Mouse (Mus musculus) frontal cortex, postnatal 14 days (tissue): ENCODE data around the gene Calm3.

Experiments
- DNase-seq, 2 experiments: peaks; one replicate each; pipeline ENCODE4 v3.0.0; 2022; ENCODE audit warnings: low spot score in 2 of 2

The Calm3 gene

DNA sequence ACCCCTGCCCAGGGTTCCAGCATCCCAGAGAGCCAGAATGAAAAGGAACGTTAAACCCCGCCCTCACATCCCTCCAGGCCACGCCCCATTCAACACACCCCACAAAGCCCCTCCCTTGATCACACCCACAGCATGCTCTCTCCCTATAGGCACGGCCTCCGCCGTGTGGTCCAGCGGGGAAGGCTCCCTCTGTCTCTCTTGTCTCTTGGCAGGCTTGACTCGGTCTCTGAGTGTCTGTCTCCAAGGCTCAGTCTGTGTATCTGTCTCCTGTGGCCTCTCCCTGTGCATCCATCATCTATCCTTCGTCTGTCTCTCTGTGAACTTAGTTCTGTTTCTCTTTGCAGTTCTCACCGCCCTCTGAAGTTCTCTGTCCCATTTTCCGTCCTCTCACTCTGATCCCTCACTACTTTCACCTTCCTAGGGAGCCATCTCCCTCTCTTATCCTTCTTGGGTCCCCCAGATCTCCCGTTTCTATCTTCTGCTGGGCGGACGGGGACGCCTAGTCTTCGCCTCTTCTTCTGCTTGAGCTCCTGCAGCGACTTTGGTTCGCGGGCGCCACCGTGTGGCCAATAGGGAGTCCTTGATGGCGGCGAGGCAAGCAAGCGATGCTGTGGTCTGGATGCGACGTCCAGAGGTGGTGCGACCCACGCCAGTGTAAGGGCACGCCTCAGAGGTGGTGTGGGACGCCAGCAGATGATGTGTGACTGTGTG is 32.1 kb downstream of the Calm3 start, which contains the start of gene Gng8:
Gng8 (plus strand) TSS at position 146 of the 711 bp plus-strand sequence.
- DNase-seq = peak; percentile 61 to 83

DNA sequence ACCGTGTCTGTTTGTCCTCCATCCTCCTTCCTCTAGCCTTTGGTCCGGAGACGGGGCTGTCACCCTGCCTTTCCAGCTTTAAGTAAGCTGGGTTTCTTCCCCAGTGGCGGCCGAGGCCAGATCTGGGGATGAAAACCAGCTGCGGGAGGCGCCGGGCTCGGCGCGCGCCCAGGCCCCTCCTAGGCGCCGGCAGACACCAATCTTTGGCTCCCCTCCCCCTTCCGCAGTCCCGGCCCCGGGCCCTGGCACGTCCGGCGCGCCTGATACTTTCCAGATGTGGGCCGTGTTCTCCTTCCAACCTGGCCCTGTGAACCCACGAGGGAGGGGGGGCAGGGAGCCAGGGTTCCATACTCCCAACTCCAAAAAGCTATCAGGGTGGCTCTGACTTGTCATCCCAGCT is 33.0 kb downstream of the Calm3 start:
- no peak for DNase-seq

DNA sequence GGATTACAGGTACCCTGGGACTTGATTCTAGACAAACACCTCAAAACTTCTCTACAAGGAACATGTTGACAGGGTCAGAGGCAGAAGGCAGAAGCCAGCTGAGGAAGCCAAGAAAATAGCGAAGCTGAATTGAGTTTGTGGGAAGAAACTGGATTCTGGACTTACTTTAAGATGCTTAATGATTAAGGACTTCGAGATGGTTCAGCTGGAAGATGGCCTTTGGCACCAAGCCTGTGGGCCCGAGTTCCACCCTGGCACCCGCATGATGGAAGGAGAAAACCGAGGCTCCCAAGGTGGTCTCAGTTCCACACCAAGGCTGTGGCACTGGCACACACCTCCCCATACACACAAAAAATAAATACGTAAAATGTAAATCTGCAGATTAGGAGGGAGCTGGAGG is 33.4 kb downstream of the Calm3 start:
- DNase-seq = no peak

DNA sequence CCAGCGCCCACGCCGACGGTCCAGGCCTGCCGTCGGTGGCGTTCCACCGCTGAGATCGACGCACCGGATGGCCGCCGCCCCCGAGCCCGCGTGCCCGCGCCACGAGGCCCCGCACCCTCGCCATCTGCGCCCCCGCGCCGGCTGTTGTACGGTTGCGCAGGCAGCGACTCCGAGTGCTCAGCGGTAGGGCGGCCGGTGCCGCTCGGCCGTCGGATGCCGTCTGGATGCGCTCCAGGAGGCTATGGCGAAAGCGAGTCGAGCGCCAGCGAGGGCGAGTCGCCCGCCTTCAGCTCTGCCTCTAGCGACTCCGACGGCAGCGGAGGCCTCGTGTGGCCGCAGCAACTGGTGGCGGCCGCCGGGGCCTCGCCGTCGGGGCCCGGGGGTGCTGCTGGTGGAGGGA is 38.0 kb downstream of the Calm3 start:
- no peak for DNase-seq

DNA sequence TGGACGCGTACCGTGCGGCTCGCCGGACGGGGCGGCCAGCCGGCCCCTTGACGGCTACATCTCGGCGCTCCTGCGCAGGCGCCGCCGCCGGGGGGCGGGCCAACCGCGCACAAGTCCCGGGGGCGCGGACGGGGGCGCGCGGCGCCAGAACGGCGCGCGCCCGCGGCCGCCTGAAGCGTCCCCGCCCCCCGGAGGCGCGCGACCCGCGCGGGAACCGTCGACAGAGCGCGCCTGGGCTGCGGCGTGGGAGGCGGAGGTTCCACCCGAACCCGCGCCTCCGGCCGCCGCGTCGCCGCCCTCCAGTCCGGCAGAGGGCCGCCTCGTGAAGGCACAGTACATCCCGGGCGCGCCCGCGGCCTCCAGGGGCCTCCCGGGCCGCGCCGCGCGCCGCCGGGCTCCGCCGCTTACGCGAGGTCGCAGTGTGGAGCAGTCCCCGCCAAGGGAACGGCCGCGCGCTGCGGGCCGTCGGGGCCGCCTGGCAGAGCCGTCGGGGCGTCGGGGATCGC is 38.6 kb downstream of the Calm3 start:
- no peak for DNase-seq

DNA sequence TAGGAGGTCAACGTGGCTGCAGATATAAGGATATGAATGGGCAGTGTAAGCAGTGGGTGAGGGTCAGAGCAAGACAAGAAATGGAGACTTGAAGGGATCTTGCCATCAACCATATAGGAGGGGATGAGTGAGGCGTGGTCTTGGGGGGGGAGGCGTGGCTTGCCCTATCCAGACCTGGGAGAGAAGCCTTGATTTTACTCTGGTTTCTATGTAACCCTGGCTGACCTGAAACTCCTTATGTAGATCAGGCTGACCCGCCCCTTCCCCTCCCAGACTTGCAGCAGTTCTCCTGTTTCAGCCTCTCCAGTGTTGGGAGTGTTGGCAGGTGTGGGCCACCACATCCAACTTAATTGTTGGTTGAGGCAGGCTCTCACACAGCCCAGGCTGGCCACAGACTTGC is 39.6 kb downstream of the Calm3 start:
- no peak for DNase-seq

DNA sequence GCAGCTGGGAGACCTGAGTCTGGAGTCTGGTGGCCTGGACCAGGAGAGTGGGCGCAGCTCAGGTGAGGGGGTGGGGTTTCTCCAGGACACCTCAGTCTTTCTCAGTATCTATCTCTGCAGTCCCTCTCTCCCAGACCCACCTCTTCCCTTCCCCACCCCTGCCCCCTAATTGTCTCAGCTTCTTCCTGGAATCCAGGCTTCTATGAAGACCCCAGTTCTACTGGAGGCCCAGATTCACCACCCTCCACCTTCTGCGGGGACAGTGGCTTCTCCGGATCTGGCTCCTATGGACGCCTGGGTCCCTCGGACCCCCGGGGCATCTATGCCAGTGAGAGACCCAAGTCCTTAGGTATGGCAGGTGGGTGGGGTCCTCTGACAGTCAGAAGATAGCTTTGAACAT is 40.8 kb downstream of the Calm3 start:
- no peak for DNase-seq

DNA sequence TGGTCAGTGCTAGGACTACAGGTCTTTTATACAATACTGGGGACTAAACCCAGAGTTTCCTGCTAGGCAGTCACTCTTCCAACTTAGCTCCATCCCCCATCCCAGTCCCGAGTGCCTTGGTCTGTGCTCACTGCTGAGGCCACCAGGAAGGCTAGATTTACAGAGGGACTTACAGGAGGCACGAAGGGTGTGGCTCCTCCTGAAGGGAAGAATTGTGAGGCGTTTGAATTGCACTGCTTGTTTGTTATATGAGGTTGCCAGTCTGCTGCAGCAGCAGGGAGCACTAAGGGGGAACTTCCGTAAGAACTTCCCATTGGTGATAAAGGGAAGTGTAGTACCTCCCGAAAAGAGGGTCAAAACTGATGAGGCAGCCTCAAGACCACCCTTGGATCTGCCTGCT is 43.3 kb downstream of the Calm3 start:
- no peak for DNase-seq

DNA sequence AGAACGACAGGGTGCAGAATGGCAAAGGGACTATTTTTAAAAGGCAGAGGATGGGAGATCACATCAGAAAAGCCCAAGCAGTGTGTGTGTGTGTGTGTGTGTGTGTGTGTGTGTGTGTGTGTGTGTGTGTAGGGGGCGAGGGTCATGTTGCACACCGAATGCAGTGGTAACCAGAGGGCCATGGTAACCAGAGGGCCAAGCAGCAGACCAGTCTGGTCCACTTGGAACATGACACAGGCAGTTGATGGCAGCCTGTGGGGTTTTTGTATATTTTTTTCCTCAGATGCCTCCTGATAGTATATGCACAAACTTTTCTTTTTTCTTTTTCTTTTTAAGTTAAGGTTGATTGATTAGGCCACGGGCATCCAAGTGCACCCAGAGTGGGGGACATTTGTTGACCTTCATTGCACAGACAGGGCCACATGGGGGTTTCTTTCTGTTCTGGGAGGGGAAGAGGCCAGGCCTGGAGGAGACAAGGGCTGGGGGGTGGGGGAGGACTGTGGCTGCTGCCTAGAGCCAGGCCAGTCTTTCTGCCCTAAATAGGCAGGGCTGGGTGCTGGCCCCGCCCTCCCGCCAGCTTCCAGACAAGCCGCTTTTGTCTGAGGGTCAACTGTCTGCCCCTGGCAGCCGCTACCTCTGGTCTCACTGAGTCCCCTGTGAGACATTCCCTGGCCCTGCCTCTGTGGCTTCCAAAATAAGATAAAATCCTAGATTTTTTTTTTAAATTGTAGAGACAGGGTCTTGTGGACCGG is 43.9 kb downstream of the Calm3 start:
- no peak for DNase-seq

DNA sequence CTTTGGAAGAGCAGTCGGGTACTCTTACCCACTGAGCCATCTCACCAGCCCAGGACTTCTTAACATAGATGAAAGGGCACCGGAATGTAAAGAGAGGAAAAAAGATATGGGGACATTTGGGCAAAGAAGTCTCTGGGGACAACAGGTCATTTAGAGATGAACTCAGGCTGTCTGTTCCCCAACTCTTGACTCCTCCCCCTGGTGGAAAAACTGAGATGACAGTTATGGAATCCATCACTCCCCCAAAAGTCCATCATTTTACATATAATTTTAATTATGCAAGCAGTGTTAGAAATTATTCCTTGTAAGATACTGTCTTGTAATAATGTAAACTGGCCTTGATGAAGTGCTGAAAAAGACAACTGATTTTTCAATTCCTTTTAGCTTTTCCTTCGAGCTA is 46.2 kb downstream of the Calm3 start:
- no peak for DNase-seq

DNA sequence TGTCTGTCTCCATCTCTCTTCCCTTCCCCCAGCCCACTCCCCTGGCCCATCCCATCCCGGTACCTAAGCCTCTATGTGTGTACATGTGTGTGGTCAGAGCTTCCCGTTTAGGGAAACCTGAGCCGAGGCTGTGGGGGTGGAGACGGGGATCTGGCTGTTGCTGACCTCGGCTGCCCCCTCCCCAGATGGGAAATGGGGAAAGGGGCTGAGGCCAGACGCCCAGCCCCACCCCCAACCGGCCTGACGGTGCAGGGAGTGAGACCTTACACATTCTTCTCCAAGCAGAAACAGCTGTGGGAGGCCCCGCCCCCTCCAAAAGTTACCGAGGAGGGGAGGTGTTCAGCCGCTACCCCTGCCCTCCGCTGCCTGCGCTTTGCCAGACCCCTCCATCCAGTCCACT is 47.3 kb downstream of the Calm3 start:
- no peak for DNase-seq

DNA sequence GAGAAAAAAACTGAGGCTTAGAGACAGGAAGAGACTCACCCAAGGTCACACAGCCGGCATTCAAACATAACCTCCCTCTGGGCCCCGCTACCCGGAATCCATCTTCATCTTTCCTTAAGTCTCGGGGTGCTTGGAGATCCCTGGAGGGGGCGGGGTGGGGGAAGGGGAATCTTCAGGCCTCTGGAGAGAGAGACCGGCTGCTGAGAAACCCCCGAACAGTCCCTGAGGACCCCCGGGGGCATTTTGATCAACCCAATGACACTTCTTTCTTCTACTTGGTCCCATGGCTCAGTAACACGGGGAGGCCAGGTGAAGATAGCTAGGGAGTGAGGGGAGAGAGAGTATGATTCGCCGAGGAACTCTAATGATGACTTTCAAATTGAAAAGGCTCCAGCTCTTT is 47.9 kb downstream of the Calm3 start:
- DNase-seq = no peak

DNA sequence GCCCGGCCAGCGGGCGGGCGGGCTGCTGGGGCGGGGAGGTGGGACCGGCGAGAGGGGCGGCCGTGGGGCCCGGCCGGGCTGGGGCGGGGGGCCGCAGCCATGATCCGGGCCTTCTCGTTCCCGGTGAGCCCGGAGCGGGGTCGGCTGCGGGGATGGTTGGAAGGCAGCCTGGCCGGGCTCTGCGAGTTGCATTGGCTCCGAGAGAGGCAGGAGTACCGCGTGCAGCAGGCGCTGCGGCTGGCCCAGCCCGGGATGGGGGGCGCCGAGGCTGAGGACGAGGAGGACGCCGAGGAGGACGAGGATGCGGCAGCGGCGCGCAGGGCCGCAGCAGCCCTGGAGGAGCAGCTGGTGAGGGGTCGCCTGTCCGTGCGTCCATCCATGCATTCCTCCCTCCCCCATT is 48.6 kb downstream of the Calm3 start:
- peak in 1 of 2 experiments; percentile 50 for DNase-seq

DNA sequence AGATGAGACGGTGACA is 48.8 kb downstream of the Calm3 start, which contains the start of gene Dact3:
Dact3 (plus strand) TSS at position 8 of the 16 bp plus-strand sequence.
- DNase-seq = no peak

DNA sequence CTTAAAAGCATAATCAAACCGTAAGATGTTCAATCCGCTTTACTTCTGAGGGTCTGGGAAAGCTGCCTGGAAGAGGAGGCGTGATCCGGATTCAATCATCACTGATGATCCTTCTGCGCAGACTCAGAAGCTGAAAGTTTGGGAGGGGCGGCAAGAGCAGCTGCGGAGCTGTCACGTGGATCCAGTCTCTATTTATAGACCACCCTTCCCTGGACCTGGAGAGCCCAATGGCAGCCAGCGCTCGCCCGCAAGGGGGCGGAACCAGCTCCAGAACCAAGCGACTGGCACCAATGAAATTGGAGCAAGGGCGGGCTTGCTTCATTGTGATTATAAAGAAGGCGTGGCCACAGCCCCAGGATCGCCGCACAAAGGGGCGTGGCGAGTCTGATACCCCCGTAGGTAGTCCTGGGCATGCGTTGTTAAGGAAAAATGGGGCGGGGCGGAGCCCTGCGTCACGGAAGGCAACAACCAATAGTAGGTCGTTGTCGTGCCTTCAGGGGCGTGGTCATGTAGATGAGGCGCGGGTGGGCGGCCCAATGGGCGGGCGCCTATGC is 49.1 kb downstream of the Calm3 start:
- DNase-seq = peak; percentile 100

DNA sequence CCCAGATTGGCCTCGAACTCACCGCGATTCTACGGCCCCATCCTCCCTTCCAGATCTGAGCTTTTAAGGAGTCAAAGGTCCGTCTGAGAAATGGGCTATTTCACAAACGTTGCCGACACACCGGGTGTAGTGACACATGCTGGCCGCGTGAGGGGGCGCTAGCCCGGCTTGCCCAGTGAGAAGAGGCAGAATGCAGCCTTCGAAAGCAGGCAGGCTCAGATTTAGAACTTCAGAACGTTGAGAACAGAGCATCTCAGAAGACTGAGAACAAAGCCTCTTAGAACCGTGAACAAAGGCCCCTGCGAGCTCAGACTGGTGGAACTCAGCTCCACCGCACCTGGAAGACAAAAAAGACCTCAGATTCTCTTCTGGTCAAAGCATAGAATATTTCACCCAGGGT is 49.7 kb downstream of the Calm3 start:
- peak; percentile 70 to 71 for DNase-seq

DNA sequence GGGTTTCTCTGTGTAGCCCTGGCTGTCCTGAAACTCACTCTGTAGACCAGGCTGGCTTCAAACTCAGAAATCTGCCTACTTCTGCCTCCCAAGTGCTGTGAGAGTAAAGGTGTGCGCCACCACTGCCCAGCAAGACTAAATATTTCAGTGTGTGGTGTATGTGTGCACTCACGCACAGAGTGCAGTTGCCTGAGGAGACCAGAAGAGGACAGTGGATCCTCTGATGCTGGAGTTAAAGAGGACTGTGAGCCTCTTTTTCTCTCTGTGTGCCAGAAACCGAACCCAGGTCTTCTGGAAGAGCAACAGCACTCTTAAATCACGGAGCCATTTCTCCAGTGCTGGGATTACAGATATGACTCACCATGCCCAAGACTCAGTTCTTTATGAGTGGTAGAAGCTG is 50.5 kb downstream of the Calm3 start:
- DNase-seq = no peak

DNA sequence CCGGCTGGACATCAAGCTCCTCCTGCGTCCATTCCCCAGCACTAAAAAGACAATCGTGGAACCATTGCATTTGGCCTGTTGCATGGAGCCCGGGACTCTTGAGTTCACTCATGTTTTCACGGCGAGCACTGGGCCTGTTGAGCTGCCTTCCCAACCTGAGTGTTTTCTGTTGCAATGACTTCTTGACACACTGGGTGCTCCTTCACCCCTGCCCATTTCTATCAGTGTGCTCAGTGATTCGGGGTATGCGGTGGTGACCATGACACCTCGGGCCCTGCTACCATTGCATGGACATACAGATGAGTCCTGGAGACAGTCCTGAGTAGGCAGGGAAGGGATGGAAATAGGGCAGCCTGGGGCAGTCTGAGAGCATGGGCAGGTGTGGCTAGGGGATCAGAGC is 51.4 kb downstream of the Calm3 start:
- DNase-seq = no peak

DNA sequence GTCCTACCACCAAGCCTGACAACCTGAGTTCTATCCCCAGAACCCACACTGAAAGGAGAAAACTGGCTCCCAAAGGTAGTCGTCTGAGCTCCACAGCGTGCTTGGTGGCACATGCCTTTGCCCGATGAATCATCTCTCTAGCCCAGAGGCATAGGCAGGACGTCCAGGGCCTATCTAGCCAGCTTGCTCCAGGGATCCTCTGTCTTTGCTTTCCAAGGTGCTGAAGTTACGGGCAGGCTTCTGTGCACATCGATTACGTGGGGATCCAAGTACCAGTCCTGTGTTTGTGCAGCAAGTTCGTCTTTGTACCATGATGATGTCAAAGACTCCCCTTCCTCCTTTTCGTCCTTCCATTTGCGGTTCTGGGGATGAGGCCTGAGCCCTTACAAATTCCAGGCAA is 52.3 kb downstream of the Calm3 start:
- no peak for DNase-seq

DNA sequence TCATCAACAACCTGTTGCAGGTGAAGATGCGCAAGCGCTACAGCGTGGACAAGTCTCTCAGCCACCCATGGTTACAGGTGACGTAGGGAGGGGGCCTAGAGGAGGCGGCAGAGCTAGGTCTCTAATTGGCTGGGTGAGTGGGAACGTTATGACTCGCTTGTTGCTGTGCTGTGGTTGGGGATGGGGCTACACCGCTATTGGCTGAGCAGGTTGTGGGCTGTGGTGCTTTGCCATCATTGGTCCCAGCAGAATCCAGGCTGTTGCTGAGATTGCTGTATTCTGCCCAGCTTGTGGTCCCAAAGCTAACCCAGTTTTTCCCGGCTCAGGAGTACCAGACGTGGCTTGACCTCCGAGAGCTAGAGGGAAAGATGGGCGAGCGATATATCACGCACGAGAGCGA is 54.4 kb downstream of the Calm3 start:
- peak; percentile 85 to 95 for DNase-seq

DNA sequence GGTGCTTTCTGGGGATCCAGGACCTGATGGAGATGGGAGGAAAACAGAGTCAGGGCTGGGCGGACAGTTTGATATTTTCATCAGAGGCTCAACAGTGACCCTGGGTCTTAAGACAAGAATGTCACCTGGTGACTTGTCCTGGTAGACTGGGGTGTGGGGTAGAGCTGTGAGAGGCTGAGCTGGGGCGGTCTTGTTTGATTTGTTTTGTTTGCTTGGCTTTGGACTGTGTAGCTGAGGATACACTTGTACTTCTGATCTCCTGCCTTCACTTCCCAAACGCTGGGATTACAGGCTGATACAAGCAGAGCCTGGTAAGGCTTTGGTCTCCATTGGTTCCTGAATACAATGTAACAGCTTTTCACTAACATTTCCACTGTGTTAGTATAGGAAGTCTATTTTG is 56.4 kb downstream of the Calm3 start:
- no peak for DNase-seq
